Mouse (Mus musculus) megakaryocyte, adult 5-6 weeks (primary cell): ENCODE results near the gene Arih2. TPM values are rescaled to one million over a fixed set of nuclear protein-coding genes. Genes with fewer than 3 reads are reported as not detected.
A peak's percentile ranks its signal among the peaks of the same experiment; 100 is the strongest.
"Not testable (repeated sequence)": the region's sequence is repeated elsewhere in the genome, so short reads cannot be mapped to it uniquely, and the experiment has no call there.

Experiments used
- ATAC-seq: 2 replicates; pipeline ENCODE4 v1.8.0; 2016; ENCODE audit warnings: mild to moderate bottlenecking, inconsistent platforms; ENCODE audit not compliant: poor library complexity, severe bottlenecking
- total RNA-seq, 2 experiments: library from RNA; stranded (forward) in 1 of 2; stranded (reverse) in 1 of 2; fragments of 153-499, 151-499 nt in 1 of 2; fragments of 221-1000, 200-1000 nt in 1 of 2; gene quantifications; 2 replicates each; pipeline versions ENCODE4 v1.2.3 to v1.2.4; 2015 to 2017

The Arih2 gene
- total RNA-seq (2015) (18.0 and 21.3 TPM in 2 replicates), total RNA-seq (2017) (56.0 and 57.5 TPM in 2 replicates)

GRCm38 (mm10) chr9:108648611-108649560, at the start of gene Arih2:
TSS of gene Arih2 (minus strand) at chr9:108649386.
- peak; percentile 95 for ATAC-seq

GRCm38 (mm10) chr9:108694533-108694932, 45.3 kb upstream of the Arih2 start:
- ATAC-seq: no peak

GRCm38 (mm10) chr9:108693946-108694345, 44.8 kb upstream of the Arih2 start:
- peak; percentile 21; the same call in 1 of the 2 replicates for ATAC-seq

GRCm38 (mm10) chr9:108692226-108693041, 43.2 kb upstream of the Arih2 start:
- ATAC-seq: peak; percentile 43

GRCm38 (mm10) chr9:108691846-108692225, 42.6 kb upstream of the Arih2 start:
- peak; percentile 82 for ATAC-seq

- peak; percentile 58 for ATAC-seq
Observed at GRCm38 (mm10) chr9:108691371-108691770, 42.2 kb upstream of the Arih2 start.

GRCm38 (mm10) chr9:108690914-108691313, 41.7 kb upstream of the Arih2 start:
- no peak for ATAC-seq

GRCm38 (mm10) chr9:108689993-108690392, 40.8 kb upstream of the Arih2 start:
- ATAC-seq: no peak

- no peak for ATAC-seq
Observed at GRCm38 (mm10) chr9:108689106-108689505, 39.9 kb upstream of the Arih2 start, which contains the start of gene Prkar2a. TSS of gene Prkar2a (plus strand) at chr9:108689314.

- ATAC-seq: no peak
Observed at GRCm38 (mm10) chr9:108688451-108688850, 39.3 kb upstream of the Arih2 start.

GRCm38 (mm10) chr9:108687686-108688085, 38.5 kb upstream of the Arih2 start:
- no peak for ATAC-seq

- no peak for ATAC-seq
Observed at GRCm38 (mm10) chr9:108687181-108687580, 38.0 kb upstream of the Arih2 start.

- no peak for ATAC-seq
Observed at GRCm38 (mm10) chr9:108686475-108686887, 37.3 kb upstream of the Arih2 start.

- ATAC-seq: no peak
Observed at GRCm38 (mm10) chr9:108680026-108680425, 30.8 kb upstream of the Arih2 start.

GRCm38 (mm10) chr9:108673151-108673550, 24.0 kb upstream of the Arih2 start:
- 0 out of 2 replicates have a peak, but pooled peaks have one; percentile 45 for ATAC-seq

GRCm38 (mm10) chr9:108669875-108670274, 20.7 kb upstream of the Arih2 start:
- ATAC-seq: no peak

GRCm38 (mm10) chr9:108662660-108663059, 13.5 kb upstream of the Arih2 start:
- no peak for ATAC-seq

- peak; percentile 100 for ATAC-seq
Observed at GRCm38 (mm10) chr9:108661677-108662612, 12.8 kb upstream of the Arih2 start, which contains the start of gene Slc25a20. TSS of gene Slc25a20 (plus strand) at chr9:108662088.

- not testable (repeated sequence) for ATAC-seq
Observed at GRCm38 (mm10) chr9:108655865-108656264, 6.7 kb upstream of the Arih2 start.
